Mouse (Mus musculus) C2C12 (cell line): ENCODE data around the gene Ldb1.

Source experiments
- CEBPB ChIP-seq: IDR thresholded peaks from one replicate; pipeline ENCODE4 v1.6.1; 2011; ENCODE audit warnings: low read depth, mild to moderate bottlenecking, control low read depth, moderate library complexity
- CTCF ChIP-seq: IDR thresholded peaks from one replicate; pipeline ENCODE4 v1.5.1; 2011; ENCODE audit not compliant: control insufficient read depth, insufficient read depth, insufficient read length
- MAX ChIP-seq: IDR thresholded peaks from one replicate; pipeline ENCODE4 v1.6.1; 2011; ENCODE audit warnings: mild to moderate bottlenecking, control low read depth
- MYOG ChIP-seq: IDR thresholded peaks from one replicate; pipeline ENCODE4 v1.6.1; 2011; ENCODE audit not compliant: control insufficient read depth, insufficient read length; ENCODE audit errors: extremely low read depth
- USF1 ChIP-seq: IDR thresholded peaks from one replicate; pipeline ENCODE4 v1.6.1; 2011; ENCODE audit warnings: low read depth, mild to moderate bottlenecking, control low read depth, moderate library complexity

DNA sequence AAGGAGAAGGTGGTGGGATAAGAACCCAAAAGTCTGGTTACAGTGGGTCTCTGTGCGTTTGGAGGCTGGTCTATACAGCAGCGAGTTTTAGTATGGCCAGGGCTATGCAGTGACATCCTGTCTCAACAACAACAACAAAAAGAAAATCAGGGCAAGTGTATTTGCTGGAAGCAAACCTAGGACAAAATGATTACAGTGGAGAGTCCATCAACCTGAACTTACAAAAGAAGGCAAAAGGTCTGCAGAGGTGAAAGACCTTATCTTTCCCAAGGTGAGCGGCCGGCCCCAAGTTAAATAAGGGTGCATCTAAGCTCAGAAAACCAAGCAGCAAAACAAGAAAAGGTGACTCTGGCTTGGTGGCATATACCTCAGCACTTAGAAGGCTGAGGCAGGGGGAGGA is 46.6 kb upstream of the Ldb1 start:
- TF ChIP-seq CEBPB (no peak), CTCF (no peak), USF1 (no peak), MAX (no peak), MYOG (no peak)
